Mouse (Mus musculus) heart, adult 18-20 months (tissue): ENCODE results near the gene Adora3. TPM values are rescaled to one million over a fixed set of nuclear protein-coding genes. Genes with fewer than 3 reads are reported as not detected.

ENCODE experiments used
- DNase-seq, 2 experiments: peaks; one replicate each; pipeline ENCODE4 v3.0.0; 2021 to 2022; ENCODE audit warnings: mixed read lengths in 1 of 2
- total RNA-seq, 2 experiments: library from RNA; stranded (reverse); gene quantifications; 2 replicates each; pipeline ENCODE4 v1.2.3; 2021

The Adora3 gene
- total RNA-seq, 2 experiments from 2014 or later, result not detected

DNA sequence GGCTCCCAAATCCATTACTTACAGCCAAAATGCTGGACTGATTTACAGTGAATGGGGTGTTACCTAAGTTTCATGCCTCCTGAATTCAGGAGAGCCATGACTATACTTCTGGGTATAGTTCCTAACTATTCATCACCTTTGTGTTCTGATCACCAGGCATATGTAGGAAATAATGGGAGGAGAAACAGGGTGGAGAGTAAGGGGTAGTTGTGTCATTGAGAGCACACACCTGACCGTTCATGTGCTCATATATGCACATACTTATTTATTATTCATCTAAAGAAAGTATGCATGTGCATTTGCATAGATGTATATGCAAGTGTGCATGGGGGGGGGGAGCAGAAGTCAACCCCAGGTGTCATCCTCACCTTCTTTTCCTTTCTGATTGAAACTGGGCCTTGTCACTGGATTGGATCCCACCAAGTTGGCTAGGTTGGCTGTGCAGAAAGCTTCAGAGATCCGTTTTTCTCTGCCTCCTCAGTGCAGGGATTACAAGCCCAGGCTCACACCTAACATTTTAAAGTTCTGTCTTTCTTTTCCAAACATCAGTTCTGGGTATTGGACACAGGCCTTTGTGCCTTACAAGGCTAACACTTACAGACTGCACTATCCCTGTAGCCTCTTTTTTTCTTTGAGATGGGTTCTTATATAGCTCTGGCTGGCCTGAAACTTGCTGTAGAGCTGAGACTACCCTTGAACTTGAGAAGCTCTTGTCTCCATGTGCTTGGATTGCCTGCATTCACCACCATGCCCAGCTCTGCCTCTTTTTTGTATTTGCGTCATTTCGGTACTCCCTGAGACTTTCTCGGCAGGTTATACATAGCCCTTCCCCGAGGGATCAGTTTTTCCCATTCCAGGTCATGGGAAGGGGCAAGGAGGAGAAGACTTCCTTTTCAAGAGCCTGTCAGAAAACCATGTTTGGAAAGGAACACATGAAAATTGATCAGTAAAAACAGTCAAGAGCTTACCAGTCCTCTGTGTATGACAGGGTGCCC is 3.1 kb downstream of the Adora3 start:
- peak in 1 of 2 experiments; percentile 9 for DNase-seq

GRCm38 (mm10) chr3:105876022-105876421 is 5.4 kb downstream of the Adora3 start:
- DNase-seq, result peak in 1 of 2 experiments; percentile 37

DNA sequence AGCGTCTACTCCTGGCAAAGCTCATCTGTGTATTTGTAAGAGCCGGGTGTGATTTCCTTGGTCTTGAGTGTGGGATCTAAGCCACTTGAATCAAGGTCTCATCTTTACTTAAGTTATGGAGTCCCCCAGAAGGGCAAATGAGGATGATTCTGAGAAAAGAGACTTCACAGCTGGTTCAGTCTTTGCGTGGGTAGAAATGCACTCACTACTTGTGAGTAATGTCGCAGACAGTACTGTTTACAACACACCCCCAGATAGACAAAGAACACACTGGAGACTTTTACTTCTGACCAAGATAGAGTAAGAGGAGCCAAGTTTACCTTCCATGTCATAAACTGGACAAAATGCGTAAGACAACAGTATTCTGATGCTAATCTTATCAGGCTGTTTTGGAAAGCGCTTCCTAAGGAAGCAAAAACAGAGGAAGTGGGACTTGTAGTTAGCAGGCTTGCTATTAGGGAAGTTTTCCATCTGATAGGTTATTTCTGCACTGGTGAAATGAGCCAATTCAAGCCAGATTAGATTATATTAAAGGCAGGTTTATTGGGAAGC is 6.7 kb downstream of the Adora3 start:
- DNase-seq, result peak in 1 of 2 experiments; percentile 15

GRCm38 (mm10) chr3:105877919-105878318 is 7.3 kb downstream of the Adora3 start:
- peak; percentile 32 to 55 for DNase-seq

GRCm38 (mm10) chr3:105878751-105879150 is 8.1 kb downstream of the Adora3 start:
- no peak for DNase-seq

- peak in 1 of 2 experiments; percentile 28 for DNase-seq
Measured at GRCm38 (mm10) chr3:105880419-105880818, 9.8 kb downstream of the Adora3 start.

DNA sequence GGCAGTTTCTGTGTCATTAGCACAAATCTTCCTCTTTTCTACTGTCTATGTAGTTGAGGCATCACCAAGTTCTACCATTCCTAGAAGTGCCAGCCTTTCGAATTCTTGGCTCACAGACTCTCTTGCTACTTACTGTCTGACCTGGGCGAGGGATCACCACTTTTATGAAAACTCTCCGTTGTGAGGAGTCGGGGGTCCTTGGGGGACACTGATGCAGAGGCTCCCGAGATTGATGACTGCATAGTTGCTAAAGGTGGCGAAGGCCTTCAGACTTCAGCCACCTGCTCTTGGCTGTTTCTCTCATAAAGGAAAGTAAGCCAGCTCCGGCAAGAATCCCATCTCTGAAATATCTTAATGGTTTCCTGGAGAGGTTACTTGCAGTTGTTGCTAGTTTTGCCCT is 11.4 kb downstream of the Adora3 start:
- no peak for DNase-seq

GRCm38 (mm10) chr3:105883111-105883510 is 12.5 kb downstream of the Adora3 start:
- no peak for DNase-seq

DNA sequence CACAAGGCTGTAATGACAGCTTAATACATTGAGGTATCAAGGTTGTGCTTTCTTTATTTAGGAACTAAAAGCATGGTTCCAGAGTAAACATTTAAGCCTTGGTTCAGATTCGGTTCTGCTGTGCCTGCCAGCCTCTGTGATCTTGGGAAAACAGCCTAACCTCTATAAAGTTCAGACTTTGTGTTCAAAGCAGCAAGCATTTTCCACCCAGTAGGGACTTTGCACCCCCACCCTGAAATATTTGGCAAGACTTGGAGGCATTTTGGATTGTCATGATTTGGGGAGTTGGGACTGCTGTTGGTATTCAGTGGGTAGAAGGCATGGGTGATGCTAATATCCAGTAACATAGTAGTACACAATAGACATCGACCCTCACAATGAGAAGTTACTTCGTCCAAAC is 18.3 kb downstream of the Adora3 start:
- DNase-seq, result no peak

DNA sequence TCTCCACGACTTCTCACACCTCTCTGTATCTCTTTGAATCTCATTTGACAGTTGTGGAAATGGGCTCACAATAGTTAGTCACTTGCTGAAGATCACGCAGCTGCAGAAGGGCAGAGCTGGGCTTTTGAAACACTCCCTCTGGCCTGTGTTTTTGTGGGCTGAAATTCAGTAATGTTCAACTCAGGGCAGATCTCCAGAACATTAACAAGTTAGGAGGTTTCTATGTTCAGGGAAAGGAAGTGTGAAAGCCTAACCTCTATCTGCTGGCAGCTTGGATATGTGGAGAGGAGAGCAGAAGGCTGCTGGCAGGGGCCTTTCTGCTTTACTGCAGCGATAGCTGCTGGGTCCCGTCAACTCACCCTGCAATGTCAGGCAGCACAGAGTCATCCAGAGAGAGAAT is 19.6 kb downstream of the Adora3 start:
- DNase-seq, result peak; percentile 54 to 59

- DNase-seq, result no peak
Measured at GRCm38 (mm10) chr3:105891141-105891540, 20.5 kb downstream of the Adora3 start.

GRCm38 (mm10) chr3:105891760-105892571 is 21.3 kb downstream of the Adora3 start:
- peak; percentile 73 to 88 for DNase-seq

DNA sequence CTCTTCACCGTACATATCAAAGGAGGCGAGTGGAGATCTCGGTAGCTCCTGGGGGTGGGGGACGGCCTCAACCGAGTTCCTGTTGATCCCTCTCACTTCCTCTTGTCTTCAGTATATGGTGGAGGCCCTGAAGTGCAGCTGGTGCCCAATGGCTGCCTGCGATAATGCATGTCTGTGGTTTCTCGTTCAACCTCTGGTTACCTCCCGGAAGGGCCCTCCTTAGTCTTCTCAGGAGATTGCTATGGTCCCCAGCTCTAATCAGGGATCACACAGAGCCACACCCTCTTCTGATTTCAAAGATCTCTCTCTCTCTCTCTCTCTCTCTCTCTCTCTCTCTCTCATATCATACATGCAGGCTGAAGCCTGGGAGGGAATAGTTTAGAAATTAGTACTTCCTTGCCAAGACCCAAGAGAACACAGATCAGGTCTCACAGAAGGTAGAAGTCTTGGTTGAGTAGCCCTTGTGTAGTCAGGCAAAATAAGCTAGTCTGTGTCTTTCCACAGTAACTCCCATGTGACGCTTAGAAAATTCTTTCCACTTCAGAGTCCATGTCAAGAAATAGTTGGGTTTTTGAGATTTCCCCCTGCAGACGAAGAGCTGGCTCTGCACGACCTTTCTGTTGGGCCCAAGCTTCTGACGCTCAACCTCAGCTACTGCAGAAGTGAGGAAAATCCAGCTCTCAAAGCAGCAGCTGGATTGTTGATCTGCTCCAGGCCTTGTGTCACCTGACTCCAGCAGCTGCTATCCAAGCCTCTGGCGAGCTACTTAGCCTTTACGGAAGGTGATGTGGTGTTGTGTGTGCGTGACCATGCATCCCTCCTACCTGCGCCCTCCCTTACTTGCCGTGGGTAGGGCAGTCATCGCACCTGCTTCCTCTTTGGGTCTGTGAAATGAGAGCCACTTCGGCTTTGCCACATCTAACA is 22.2 kb downstream of the Adora3 start:
- peak; percentile 50 to 72 for DNase-seq

DNA sequence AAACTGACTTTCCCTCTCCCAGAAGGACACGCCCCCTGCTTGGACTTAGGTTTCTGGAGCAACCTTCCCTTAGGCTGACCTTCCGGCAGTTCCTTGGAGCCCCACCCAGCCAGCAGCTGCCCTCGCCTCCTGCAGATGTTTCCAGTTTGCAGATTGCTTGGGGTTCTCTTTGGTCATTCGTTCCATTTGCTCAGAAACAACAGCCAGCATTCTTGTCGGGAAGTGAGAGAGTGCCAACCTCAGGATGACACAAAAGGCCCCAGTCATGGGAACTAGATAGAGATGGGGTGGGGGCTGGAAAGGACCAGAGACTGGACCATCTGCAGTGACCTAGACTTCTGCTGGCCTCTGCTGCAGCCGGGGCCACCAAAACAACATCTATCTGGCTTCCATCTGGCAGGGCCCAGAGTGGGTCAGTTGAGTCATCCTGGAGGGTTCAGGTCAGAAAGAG is 23.3 kb downstream of the Adora3 start:
- peak; percentile 75 to 91 for DNase-seq

DNA sequence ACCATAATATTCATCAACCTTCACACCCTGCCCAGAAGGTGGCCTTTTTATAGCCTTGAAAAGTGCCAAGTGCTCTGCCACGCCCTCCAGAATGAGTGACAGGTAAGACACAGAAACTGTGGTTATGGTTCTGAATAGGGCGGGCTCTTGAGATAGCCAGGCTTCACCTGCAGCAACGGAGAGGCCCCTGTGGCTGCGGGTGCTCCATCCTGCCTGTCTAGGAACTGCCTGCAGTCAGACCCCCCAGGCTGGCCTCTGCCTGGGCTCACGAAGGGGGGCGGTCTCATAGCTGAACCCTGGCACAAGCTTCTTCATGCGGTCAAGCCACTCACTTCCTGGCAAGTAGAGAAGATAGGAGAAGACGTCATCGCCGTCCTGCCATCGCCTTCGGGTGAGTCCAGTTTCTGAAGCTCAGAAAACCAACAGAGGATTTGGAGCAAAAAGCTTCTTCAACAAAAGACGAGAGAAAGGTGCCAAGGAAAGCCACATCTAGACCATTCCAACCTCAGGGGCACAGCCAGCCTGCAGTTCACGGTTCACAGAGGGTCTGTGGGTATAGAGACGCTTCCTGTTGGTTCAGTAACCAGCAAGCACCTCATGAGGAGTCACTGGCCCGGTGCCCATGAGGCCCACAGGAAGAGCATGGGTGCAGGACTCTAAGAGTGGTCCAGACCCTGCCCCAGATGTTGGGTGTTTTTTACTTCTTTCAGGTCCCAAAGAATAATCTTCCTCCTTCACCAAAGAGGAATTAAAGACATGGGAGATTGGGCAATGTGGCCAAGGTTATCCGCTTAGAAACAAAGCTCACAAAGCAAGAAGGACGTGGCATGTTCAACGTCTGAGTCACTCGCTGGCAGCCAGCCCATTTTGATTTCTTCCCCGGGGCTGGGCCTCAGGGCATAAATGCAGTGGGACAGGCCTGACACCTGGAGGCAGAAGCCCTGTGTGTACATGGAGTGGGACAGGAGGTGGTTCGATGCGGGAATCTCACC is 24.2 kb downstream of the Adora3 start:
- DNase-seq, result peak; percentile 96

- DNase-seq, result no peak
Measured at GRCm38 (mm10) chr3:105896811-105897210, 26.2 kb downstream of the Adora3 start.

- peak; percentile 52 to 83 for DNase-seq
Measured at GRCm38 (mm10) chr3:105898325-105898724, 27.7 kb downstream of the Adora3 start.

- DNase-seq, result peak; percentile 61 to 71
Measured at GRCm38 (mm10) chr3:105898861-105899260, 28.2 kb downstream of the Adora3 start.

DNA sequence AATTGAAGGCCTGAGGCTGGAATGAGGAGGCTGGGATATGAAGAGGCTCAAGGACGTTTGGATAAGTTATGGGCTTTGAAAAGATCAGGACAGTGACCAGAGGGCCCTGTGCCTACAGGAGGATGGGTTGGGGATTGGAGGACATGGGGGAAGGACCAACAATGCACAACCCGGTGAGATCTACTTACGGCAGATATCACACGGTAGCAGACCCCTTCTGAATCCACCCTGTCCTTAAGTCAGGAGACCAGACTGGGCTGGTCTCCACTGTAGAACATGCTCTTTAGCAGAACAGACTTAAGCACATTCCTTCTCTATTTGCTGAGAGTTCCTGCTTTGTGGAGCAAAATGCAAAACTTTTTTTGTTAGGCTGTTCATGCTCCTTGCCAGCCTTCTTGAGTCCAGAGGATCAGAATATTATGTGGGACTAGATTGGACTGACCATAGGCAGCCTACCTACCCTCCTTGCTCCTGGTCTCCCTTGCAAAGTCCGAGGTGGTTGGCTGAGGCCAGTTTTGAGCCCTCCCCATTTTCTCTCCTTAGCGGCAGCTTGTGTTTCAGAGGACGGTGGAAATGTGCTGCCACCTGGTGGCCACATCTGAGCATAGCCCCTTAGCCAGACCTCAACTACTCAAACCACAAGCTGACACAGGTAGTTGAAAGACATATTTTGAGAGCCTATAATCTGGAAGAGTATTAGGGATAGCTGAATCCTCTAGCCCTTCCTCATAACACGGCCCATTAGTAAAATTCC is 28.9 kb downstream of the Adora3 start:
- peak; percentile 84 to 89 for DNase-seq
